Mouse (Mus musculus) gastrocnemius, postnatal 10 days (tissue): ENCODE data around the gene Limch1. TPM values are rescaled to one million over a fixed set of nuclear protein-coding genes. Genes with fewer than 3 reads are reported as not detected.

Source experiments
- DNase-seq: peaks from one replicate; pipeline ENCODE4 v3.0.0; 2021; ENCODE audit warnings: mixed read lengths
- long read RNA-seq, 2 experiments: library from polyadenylated mRNA; stranded (forward); transcript quantifications; one replicate each; pipeline ENCODE4 v2.0.0; 2021
- total RNA-seq, 2 experiments: library from RNA; stranded (reverse); gene quantifications; 2 replicates each; pipeline ENCODE4 v1.2.3; 2021

The Limch1 gene
- 100 to 1,000 TPM; 166 to 172 TPM for total RNA-seq
- long read RNA-seq, experiment 1, partial matches to known transcripts = 2 of 13 reads
- long read RNA-seq, experiment 1, other reads (novel, unspliced or antisense) = 11 of 13 reads
- long read RNA-seq, experiment 2, partial matches to known transcripts = 5 of 18 reads
- long read RNA-seq, experiment 2, other reads (novel, unspliced or antisense) = 10 of 18 reads

DNA sequence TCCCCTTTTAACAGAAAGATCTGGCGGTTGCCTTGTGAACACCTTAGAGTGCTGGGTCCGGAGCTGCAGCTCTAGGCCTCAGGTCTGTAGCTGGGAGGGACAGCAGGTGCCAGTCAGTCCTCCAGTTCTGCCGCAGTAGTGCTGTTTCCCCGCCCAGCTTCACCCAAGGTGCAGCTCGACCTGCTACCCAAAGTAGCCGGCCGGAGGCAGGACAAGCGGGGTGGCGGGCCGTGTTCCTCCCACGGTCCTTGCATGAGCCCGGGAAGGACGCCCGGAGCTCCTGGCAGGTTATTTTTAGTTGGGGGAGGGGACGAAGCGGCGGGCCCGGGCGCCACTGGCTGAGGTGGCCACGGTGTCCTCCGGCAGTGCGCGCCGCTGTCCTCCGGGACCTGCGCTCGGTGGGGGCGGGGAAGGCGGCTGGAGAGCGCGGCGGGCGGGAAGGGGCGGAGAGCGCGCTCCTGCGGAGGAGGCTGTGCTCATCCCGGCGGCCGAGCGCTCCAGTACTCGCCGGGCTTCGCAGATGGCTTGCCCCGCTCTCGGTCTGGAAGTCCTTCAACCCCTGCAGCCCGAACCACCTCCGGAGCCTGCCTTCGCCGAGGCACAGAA, at the start of gene Limch1:
TSS of gene Limch1 (plus strand) at position 438 of the 606 bp plus-strand sequence.
- peak; percentile 85 for DNase-seq

DNA sequence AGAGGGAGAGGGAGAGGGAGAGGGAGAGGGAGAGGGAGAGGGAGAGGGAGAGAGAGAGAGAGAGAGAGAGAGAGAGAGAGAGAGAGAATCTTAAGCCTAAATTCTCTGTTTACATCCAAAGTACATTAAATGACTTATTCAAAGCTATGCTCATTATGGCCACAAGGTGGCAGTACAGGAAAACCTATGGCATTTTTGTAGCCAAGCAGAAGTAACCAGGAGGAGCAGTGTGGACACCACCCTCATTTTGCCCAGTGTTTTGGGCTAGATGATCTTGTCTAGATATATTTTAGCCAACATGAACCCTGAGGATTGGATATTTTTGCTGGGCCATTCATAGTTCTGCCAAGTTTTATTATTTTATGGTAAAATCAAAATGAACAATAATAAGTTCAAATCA, 48.5 kb upstream of the Limch1 start:
- peak; percentile 39 for DNase-seq

DNA sequence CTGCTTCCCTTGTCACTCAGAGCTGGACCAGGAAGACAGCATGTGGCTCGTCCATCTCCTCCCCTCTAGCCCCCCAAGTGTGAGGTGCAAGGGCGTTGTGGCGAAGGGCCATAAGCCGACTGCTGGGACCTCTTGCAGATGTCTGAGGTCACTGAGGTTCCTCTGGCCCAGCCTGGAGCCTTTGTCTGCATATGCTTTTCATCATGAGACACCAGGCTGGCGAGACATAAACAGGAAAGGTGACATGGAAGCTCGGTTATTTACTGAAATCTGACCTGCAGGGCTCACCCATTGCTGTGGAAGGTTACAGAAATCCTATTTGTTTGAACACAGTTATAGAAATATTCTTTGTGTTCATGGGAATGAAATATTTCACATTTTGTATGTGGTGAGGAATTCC, 45.7 kb upstream of the Limch1 start:
- no peak for DNase-seq

DNA sequence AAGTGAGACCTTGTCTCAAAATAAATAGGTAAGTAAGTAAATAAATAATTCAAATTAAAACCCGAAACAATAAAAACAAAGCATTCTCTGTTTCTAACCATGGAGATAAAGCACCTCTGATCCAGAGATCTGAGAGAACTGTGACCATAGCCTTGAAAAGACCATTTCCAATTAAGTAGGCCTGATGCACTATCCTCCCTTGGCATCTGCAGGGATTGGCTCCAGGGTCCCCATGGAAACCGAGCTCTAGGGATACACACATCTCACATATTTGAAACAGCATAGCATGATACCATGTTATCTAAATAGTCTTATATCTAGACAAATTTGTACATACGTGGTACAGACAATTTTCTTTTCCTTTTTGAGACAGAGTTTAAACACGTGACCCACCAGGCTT, 43.7 kb upstream of the Limch1 start:
- DNase-seq = no peak

GRCm38 (mm10) chr5:66703317-66704004, 42.2 kb upstream of the Limch1 start:
- DNase-seq = no peak

DNA sequence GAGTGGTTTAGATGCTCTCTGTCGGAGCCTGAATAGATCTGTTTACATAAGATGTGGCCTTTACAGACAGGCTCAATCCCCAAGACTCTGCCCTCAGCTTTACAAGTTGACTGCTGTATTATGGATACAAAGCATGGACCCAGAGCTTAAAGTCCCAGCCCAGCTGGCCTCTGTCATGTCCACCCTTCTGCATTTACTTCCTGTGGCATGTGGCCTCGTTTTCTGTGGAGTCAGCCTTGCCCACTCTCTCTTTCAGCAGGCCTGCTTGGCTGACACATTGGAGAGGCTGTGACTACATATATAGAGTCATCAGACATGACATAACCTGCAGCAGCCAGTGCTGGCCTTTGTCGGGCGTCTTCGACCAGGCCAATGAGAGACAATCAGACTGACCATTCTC, 37.8 kb upstream of the Limch1 start:
- DNase-seq = no peak

- DNase-seq = no peak
Observed at GRCm38 (mm10) chr5:66710445-66711019, 35.1 kb upstream of the Limch1 start.

- DNase-seq = no peak
Observed at GRCm38 (mm10) chr5:66712801-66713200, 32.8 kb upstream of the Limch1 start.

DNA sequence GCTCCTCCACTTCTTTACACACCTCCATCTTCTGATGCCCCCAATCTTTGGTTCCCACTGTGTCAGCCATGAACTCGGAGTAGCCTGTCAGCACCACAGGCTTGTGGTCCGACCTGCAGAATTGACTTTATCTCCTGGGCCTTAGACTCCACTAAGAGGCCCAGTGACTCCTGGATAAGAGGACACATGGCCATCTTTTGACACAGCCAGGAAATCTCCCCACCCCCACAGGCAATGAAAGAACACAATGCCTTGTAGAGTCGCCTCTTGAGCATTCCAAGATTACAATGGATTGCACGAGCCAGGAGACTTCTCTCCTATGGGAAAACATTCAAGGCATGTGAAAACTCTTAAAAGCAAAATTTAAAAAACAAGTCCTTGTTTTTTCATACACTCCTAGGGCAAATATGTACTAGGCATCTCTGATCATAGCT, 30.1 kb upstream of the Limch1 start:
- DNase-seq = no peak

DNA sequence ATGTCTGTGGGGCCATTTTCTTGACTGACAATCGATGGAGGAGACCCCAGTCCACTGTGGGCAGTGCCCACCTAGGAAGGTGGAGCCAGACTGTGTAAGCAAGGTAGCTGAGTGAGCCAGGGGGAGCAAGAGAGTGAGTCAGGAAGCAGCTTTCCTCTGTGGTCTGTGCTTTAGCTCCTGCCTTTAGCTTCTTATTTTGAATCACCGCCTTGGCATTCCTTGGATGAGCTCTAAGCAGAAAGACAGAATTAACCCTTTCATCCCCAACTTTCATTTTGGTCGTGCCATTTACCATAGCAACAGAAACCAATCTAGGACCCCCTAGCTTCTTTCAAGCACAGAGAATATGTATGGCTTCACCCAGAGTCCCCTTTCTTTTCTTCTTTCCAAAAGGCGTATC, 27.7 kb upstream of the Limch1 start:
- no peak for DNase-seq

GRCm38 (mm10) chr5:66718413-66718812, 27.2 kb upstream of the Limch1 start:
- DNase-seq = no peak

GRCm38 (mm10) chr5:66718880-66719279, 26.7 kb upstream of the Limch1 start:
- no peak for DNase-seq

- DNase-seq = no peak
Observed at GRCm38 (mm10) chr5:66720921-66721320, 24.7 kb upstream of the Limch1 start.

DNA sequence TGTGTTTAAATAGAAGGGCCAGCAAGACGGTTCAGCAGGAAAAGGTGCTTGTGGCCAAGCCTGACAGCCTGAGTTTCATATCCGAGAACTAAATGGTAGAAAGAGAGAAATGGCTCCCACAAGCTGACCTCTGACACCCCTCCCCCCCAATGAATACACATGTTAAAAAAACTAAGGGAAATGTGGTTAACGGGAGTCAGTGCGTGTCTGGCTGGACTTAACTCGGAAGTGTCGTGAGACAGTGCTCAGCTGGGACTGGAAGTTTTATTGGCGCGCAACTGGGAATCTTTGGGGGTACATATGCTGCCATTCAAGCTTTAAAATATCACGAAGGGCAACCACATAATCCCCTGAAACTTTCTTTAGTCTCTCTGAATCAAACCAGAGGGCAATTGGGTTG, 23.0 kb upstream of the Limch1 start:
- no peak for DNase-seq

- DNase-seq = no peak
Observed at GRCm38 (mm10) chr5:66723037-66723436, 22.6 kb upstream of the Limch1 start.

- no peak for DNase-seq
Observed at GRCm38 (mm10) chr5:66723626-66724025, 22.0 kb upstream of the Limch1 start.

DNA sequence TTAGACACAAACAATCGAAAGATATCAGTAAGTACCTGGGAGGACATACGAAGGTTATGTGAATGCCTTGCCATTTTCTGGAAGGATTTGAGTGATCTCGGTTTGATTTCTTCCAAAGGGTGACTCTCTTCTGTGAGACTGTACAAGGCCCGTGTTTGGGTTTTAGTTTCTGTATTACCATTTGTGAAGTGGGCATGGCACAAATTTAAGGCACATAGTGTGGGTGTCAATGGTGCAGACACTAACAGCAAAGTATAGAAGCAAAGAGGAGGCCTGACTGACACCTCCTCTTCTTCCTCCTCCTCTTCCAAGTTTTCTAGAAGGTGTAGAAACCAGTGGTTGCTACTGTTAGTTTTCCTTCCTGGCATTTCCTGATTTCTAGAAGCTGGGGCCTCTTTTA, 16.3 kb upstream of the Limch1 start:
- no peak for DNase-seq

DNA sequence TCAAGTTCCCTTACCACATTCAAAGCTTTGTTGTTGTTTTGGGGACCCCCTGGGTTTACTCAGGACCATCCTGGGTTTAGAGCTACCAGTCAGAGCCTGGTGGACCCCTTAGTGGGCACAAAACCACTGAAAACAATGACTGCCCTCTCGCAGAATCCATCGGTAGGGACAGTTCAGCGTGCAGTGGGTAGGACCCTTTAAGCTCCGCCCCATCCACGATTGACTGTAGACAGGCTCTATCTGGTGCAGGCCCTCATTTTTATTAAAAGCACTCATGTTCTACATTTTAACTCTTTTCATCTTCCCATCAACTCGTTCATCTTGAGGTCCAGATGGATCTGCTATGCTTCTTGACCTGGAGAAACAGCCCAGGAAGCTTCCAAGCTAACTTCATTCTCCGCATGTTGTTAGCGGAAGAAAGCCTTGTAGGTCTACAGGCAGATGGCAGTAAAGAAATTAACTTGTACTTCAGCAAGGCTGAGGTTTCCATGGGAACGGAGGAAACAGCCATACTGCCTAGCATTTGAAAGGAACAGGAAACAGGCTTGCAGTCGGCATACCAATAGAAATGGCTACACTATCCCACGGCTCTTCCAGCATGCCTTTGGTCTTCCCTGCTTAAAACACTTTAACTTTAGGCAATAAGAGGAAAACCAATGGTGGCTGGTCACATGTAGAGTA, 14.9 kb upstream of the Limch1 start:
- DNase-seq = no peak

DNA sequence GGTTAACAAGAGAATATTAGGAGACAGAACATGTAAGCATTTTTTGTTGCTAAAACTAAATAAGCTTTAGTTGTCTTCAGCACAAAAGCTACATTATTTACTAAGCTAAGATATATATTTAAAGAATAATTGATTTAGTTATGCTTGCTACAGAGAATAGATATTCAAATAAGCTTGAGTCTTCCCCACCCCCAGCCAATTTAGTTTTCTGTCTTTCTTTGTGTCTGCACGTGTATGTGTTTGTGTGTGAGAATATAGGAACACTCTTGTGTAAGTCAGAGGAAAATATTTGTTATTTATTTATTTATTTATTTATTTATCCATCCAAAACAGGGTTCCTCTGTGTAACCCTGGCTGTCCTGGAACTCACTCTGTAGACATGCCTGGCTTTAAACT, 14.3 kb upstream of the Limch1 start:
- DNase-seq = no peak

DNA sequence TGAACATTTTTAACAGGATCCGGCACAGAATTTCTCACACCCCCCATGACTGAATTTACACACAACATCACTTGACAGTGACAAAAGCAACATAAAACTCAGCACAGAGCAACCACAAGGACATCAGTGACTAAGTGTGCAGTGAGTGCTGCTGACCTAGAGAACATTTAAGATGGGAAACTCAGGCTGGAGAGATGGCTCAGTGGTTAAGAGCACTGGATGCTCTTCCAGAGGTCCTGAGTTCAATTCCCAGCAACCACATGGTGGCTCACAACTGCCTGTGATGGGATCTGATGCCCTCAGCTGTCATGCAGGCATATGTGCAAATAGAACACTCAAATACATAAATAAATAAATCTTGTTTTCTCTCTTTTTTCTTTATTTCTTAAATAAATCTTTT, 12.1 kb upstream of the Limch1 start:
- no peak for DNase-seq

DNA sequence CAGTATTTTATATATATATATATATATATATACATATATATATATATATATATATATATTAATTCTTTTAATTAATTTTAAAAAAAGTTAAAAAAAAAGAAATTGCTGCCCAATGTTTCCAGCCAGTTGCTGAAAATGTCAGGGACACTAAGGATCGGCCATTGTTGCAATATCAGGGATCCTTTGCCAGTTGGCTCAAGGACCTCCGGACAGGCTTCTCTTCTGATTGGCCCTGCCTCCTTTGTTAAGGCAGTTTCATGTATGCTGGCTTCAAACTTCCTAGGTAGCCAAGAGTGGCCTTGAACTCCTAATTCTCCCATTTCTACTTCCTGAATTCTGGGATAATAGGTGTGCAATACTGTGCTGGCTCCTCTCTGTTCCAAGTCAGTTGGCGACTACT, 6.3 kb upstream of the Limch1 start:
- no peak for DNase-seq

DNA sequence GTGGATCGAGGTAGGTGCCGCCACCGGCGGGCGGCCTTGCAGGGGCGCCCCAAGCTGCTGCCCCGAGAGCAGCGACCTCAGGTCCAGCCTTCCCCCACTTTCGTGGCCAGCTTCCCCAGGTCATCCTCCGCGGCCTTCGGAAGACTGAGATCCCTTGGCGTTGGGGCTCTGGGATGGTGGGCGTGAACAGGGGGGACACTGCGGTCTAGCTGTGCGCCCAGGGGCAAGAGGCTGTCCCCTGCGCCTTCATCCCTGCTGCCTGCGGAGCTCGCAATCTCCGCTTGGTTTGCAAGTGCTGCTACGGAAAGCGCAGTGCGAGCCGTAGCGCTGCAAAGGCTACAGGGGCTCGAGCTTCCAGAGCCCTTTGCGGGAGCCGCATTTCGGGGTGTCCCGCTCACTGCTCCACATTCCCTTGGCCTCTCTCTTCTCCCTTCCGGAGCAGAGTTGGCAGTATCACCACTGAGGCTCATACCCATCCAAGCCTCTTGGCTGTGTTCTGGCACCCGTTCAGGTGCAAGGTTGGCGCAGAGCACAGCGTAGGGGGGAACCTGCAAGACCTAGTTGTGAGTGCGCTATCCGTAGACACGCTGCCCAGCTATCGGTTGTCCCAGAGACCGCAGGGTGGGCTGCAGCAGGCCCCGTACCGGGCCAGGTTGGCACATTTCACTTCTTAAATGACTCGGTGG, 512 bp downstream of the Limch1 start:
- peak; percentile 68 for DNase-seq
